Mouse (Mus musculus) kidney, adult 2 months (tissue): ENCODE data around the gene Gm3285. TPM values are rescaled to one million over a fixed set of nuclear protein-coding genes. Genes with fewer than 3 reads are reported as not detected.

Experiments
- DNase-seq: peaks from one replicate; pipeline ENCODE4 v3.0.0; 2021
- H3K27ac ChIP-seq: fragments of 200-500 bp; 2 replicates; pipeline ENCODE4 v1.5.1; 2012; ENCODE audit warnings: low read depth, low read length, control low read depth, inconsistent platforms; ENCODE audit not compliant: insufficient read depth
- H3K27me3 ChIP-seq: fragments of 200-500 bp; replicated peaks from 2 replicates; pipeline ENCODE4 v1.6.1; 2012; ENCODE audit warnings: mild to moderate bottlenecking, moderate library complexity, low read length, inconsistent platforms; ENCODE audit not compliant: control insufficient read depth, insufficient read depth
- H3K36me3 ChIP-seq: fragments of 200-500 bp; 2 replicates; pipeline ENCODE4 v1.6.1; 2012; ENCODE audit warnings: mild to moderate bottlenecking, moderate library complexity, low read length, inconsistent platforms; ENCODE audit not compliant: control insufficient read depth, insufficient read depth
- H3K4me1 ChIP-seq: fragments of 200-500 bp; 2 replicates; pipeline ENCODE4 v1.6.1; 2011; ENCODE audit warnings: low read length; ENCODE audit not compliant: control insufficient read depth, insufficient read depth
- H3K4me3 ChIP-seq: fragments of 200-500 bp; 2 replicates; pipeline ENCODE4 v1.5.1; 2011; ENCODE audit warnings: mild to moderate bottlenecking, low read depth, low read length, control low read depth; ENCODE audit not compliant: insufficient read depth
- CTCF ChIP-seq: fragments of 200-500 bp; conservative IDR thresholded peaks from 2 replicates; pipeline ENCODE4 v1.5.1; 2011; ENCODE audit warnings: low read depth, mild to moderate bottlenecking, control low read depth, low read length, moderate library complexity, mixed read lengths; ENCODE audit not compliant: insufficient read depth, insufficient read length
- POLR2A ChIP-seq: fragments of 200-500 bp; IDR thresholded peaks from one replicate; pipeline ENCODE4 v1.6.1; 2011; ENCODE audit warnings: low read depth, low read length, control low read depth
- WGBS: fragments of 180-500 bp; shearing (Covaris S2); methylation state at CpG from one replicate; pipeline ENCODE4 v1.1.7; 2018; 5-methylcytosine and 5-hydroxymethylcytosine counted together
- polyA plus RNA-seq: library from polyadenylated mRNA; depleted of rRNA; stranded (reverse); fragments of >200 nt; gene quantifications from 2 replicates; pipeline ENCODE4 v1.2.3, GENCODE M21; 2012

Gm3285 gene
- polyA plus RNA-seq, 1 experiment, result not detected

DNA sequence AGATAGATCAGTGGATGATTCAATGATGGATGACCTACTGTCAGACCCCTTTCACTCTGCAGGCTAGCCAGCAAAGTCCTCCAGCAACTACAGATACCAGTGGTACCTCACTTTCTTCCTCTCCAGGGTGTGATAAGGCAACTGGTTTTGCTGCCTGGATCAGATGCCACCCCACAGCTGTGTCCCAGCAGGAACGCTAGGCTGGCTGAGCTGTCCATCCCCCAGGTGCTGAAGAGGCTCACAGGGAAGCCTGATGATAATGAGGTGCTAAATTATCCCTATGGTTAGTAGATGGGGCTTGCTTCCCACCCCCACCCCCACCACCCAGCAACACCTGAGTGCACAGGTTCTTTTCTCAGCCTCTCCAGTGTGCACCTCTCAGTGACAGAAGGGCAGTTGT lies 5.8 kb downstream of the Gm3285 start:
- 23% methylated on average over 1 of the region's 1 CpGs for WGBS
- Histone ChIP-seq H3K4me1 (no peaks in the 10 kb centered on the region), H3K27me3 (no peaks in the 10 kb centered on the region), H3K36me3 (no peaks in the 10 kb centered on the region), H3K27ac (no peak overlapping the region), H3K4me3 (no peak overlapping the region)
- TF ChIP-seq CTCF (no peak), POLR2A (no peak)
- DNase-seq, result no peak

DNA sequence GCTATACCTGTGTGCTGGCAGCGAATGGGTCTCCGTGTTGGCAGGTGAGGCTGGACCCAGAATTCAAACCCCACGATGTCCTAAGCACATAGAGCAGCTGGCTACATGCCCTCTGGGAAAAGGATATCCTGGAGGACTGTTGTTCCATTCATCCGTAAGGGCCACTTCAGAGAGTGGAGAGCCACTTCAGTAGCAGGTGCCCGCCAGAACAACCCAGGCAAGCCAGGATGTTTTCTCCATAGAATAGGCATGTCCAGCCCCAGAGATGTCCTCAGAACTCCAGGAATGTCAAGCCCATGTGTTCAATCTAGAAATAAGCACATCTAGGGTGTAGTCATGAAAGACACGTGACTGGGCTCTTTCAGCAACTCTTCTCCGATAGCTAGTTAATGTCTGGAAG lies 7.9 kb downstream of the Gm3285 start:
- H3K27ac ChIP-seq, result no peak overlapping the region
- H3K27me3 ChIP-seq, result no peaks in the 10 kb centered on the region
- H3K4me1 ChIP-seq, result no peaks in the 10 kb centered on the region
- no peak for DNase-seq
- TF ChIP-seq CTCF, result no peak
- no peak for TF ChIP-seq POLR2A
- H3K4me3 ChIP-seq, result no peak overlapping the region
- no peaks in the 10 kb centered on the region for H3K36me3 ChIP-seq
- WGBS, result 91% methylated on average over 7 of the region's 7 CpGs

DNA sequence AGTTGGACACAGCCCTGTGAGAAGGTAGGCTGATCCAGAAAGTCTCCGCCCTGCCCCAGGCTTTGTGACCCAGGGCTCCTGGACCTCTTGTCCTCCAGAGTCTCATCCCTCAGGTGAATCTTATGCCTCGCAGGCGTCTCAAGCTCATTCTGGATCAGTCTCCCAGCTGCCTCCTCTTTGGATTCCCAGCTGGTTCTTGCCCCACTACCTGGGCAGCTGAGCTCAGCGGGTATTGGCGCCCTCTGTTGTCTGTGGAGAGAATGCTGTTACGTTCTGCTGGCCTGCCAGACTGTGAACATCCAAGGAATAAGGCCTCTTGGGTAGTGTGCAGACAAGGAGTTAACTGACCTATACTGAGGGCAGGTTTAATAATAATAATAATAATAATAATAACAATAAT lies 17.2 kb downstream of the Gm3285 start:
- 65% methylated on average over 6 of the region's 6 CpGs for WGBS
- peak; percentile 47 for DNase-seq
- H3K27ac ChIP-seq, result no peak overlapping the region
- no peaks in the 10 kb centered on the region for H3K27me3 ChIP-seq
- H3K4me1 ChIP-seq, result no peaks in the 10 kb centered on the region
- H3K4me3 ChIP-seq, result no peak overlapping the region
- no peaks in the 10 kb centered on the region for H3K36me3 ChIP-seq
- TF ChIP-seq POLR2A (no peak), CTCF (peak; percentile 70)

DNA sequence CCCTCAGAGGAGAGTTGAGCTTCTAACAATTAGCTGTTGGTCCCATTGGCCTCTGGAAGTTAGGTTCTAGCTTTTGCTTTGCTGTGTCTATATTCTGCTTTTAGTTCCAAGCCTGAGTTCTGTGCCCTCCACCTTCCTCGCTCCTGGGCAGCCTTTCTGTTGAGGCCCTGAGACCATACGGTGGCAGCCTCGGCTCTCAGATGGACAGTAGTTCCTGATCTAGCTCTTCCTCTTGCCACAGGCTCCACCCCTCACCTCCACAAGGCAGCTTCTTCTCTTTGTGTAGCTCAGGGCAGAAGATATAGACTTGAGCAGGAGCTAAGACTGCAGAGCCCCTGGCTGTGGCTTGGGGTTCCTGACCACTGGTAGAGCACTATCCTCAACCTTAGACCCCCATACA lies 18.5 kb downstream of the Gm3285 start:
- no peaks in the 10 kb centered on the region for H3K4me1 ChIP-seq
- DNase-seq, result no peak
- H3K36me3 ChIP-seq, result no peaks in the 10 kb centered on the region
- no peak overlapping the region for H3K27ac ChIP-seq
- no peak overlapping the region for H3K4me3 ChIP-seq
- no peaks in the 10 kb centered on the region for H3K27me3 ChIP-seq
- TF ChIP-seq POLR2A, result no peak
- TF ChIP-seq CTCF, result peak; percentile 33; the same call in 1 of the 2 replicates
- WGBS, result 57% methylated on average over 3 of the region's 3 CpGs

DNA sequence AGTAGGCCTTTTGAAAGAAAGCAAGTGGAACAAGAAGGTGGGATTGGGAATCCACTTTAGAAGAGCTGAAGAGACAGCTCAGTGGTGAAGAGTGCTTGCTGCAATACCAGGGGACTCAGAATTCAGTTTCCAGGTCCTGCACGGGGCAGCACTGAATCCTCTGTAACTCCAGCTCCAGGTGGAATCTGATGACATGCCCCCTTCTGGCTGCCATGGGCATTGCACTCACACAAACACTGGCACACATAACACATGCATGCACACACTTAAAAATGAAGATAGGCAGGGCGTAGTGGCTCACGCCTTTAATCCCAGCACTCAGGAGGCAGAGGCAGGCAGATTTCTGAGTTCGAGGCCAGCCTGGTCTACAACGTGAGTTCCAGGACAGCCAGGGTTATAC lies 20.8 kb downstream of the Gm3285 start:
- no peaks in the 10 kb centered on the region for H3K27me3 ChIP-seq
- H3K4me1 ChIP-seq, result no peaks in the 10 kb centered on the region
- DNase-seq, result no peak
- no peak overlapping the region for H3K4me3 ChIP-seq
- 86% methylated on average over 5 of the region's 5 CpGs for WGBS
- no peak for TF ChIP-seq POLR2A
- TF ChIP-seq CTCF, result peak; percentile 27; the same call in 1 of the 2 replicates
- no peak overlapping the region for H3K27ac ChIP-seq
- no peaks in the 10 kb centered on the region for H3K36me3 ChIP-seq

DNA sequence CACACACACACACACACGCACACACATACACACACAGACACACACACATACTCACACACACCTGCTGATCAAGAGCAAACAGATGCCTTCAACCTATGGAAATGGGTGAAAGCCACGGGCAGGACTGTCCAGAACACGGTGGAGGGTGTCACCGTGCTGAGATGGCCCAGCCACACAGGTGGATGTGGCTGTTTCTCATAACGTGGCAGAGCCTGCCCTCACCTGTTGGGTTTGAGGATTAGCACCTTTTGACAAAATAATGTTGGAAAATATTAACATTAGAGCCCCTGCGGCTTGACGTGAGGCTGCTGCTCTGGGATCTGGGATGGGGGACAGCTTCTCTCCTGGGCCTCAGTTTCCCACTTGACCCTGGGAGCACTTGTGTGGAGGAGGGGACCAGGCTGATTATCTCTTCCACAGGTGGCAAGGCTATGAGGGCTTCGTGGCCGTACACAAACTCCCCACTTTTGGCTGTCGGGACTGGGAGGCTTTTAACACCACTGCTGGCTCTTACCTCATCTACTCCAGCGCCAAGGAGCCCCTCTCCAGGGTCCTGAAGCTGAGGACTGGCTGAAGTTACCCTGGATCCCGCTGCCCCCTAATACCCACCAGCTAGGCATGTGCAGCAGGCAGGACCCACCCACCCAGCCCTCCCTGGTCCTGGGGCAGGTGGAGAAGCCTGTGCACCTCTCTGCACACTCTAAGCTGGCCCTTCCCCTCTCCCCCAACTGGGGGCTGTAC lies 24.4 kb downstream of the Gm3285 start:
- Histone ChIP-seq H3K27ac (no peak overlapping the region), H3K4me1 (no peaks in the 10 kb centered on the region), H3K4me3 (no peak overlapping the region), H3K36me3 (no peaks in the 10 kb centered on the region), H3K27me3 (no peaks in the 10 kb centered on the region)
- 45% methylated on average over 12 of the region's 12 CpGs for WGBS
- TF ChIP-seq POLR2A, result no peak
- peak; percentile 38; the same call in 1 of the 2 replicates for TF ChIP-seq CTCF
- no peak for DNase-seq

DNA sequence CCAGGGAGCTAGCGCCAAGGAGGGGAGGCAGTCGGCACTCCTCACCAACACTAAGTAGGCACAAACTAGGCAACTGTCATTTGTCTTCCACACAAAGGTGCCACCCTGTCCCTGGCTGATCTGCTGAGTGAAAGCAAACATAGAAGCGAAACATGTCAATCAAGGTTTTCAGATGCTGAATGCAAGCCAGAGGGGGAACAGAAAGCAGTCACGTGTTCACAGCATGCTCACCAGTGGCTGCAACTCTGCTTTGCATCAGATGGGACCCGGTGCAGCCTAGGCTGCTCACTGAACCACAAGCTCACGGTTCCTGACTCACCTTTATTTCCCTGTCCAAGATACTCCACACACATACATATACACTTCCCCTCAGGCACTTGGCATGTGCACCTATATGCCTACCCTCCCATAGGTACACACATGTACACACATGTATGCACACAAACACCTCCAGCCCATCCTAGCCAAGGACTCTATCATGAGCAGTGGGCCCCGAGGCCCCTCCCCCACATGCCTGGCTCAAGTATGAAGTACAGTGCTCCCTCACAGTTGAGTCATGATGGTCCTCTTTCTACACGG lies 29.3 kb downstream of the Gm3285 start:
- no peak for DNase-seq
- no peaks in the 10 kb centered on the region for H3K36me3 ChIP-seq
- WGBS, result 82% methylated on average over 8 of the region's 8 CpGs

More for the DNA sequence above, 29.3 kb downstream of the Gm3285 start:
- H3K4me1 ChIP-seq, result no peaks in the 10 kb centered on the region
- TF ChIP-seq CTCF (no peak), POLR2A (no peak)
- no peak overlapping the region for H3K4me3 ChIP-seq
- H3K27me3 ChIP-seq, result no peaks in the 10 kb centered on the region
- no peak overlapping the region for H3K27ac ChIP-seq
